In the genomic region with DNA sequence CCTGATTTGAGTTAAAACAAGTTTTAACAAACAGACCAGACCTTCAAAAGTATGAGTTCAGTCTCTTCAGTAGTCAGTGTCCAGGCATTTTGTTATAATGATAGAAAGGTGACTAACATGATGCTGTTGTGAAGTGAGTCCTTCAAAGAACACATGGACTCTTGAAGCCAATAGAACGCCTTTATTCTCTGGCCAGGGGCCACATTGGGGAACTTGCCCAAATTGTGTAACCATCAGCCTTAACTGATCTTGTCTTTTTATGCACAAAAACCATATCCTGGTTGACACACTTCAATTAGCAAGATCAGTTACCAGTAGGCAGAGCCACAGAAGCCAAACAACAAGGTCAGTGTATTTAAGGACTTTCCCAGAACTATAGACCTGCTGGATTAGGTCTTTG, we compare ENCODE assay signal across 14 mouse cellular contexts.
"Had no signal": no experiment of that assay in that cellular context is flagged by ENCODE, and none has a peak within 500 bp of the region (broad histone marks: within the 10 kb centered on the region; RNA-seq: fewer than 3 reads in every experiment).

No protein-coding gene starts in this region.

- H3K27me3 ChIP-seq: intestine, embryonic 15.5 days; limb, embryonic 12.5 days; limb, embryonic 15.5 days; liver, embryonic 12.5 days; liver, embryonic 15.5 days; midbrain, embryonic 12.5 days; midbrain, embryonic 15.5 days had no signal

- H3K4me3 ChIP-seq: intestine, embryonic 15.5 days; limb, embryonic 12.5 days; limb, embryonic 15.5 days; liver, embryonic 12.5 days; liver, embryonic 15.5 days; midbrain, embryonic 12.5 days; midbrain, embryonic 15.5 days had no signal

- ATAC-seq: intestine, embryonic 15.5 days; liver, embryonic 12.5 days; midbrain, embryonic 15.5 days had no signal

- H3K4me1 ChIP-seq: limb, embryonic 15.5 days had no signal

- H3K36me3 ChIP-seq: intestine, embryonic 15.5 days; liver, embryonic 12.5 days; liver, embryonic 15.5 days had no signal

- H3K4me2 ChIP-seq: intestine, embryonic 15.5 days; limb, embryonic 12.5 days; limb, embryonic 15.5 days; liver, embryonic 12.5 days; liver, embryonic 15.5 days; midbrain, embryonic 12.5 days; midbrain, embryonic 15.5 days had no signal

- DNase-seq: kidney, adult 11 months; kidney, adult 9 months; kidney, postnatal 14 days; kidney, postnatal 4 days; left cerebral cortex, postnatal 4 days; lung, adult 2 months; thymus, postnatal 4 days had no signal

- H3K27ac ChIP-seq: intestine, embryonic 15.5 days; limb, embryonic 12.5 days; limb, embryonic 15.5 days; liver, embryonic 12.5 days; liver, embryonic 15.5 days; midbrain, embryonic 12.5 days; midbrain, embryonic 15.5 days had no signal

- H3K9me3 ChIP-seq: intestine, embryonic 15.5 days; limb, embryonic 12.5 days; limb, embryonic 15.5 days; liver, embryonic 12.5 days; liver, embryonic 15.5 days; midbrain, embryonic 12.5 days; midbrain, embryonic 15.5 days had no signal

- H3K9ac ChIP-seq: intestine, embryonic 15.5 days; limb, embryonic 12.5 days; limb, embryonic 15.5 days; liver, embryonic 12.5 days; liver, embryonic 15.5 days; midbrain, embryonic 12.5 days; midbrain, embryonic 15.5 days had no signal
